Mouse (Mus musculus) hindbrain, embryonic 15.5 days (tissue): ENCODE measurements around the gene Sbno1. TPM values are rescaled to one million over a fixed set of nuclear protein-coding genes. Genes with fewer than 3 reads are reported as not detected.

Experiments
- ATAC-seq: fragments of 200-750 bp; cut with Nextera tagmentation; 2 replicates; pipeline ENCODE4 v1.8.0; 2017; ENCODE audit warnings: low read depth, moderate number of reproducible peaks, moderate TSS enrichment; ENCODE audit not compliant: low FRiP score
- H3K27ac ChIP-seq: fragments of 300-500 bp; sonication (generic); replicated peaks from 2 replicates; pipeline ENCODE4 v1.5.1; 2015; ENCODE audit warnings: mild to moderate bottlenecking, inconsistent platforms
- H3K27me3 ChIP-seq: fragments of 300-500 bp; sonication (generic); 2 replicates; pipeline ENCODE4 v1.6.1; 2015; ENCODE audit warnings: control low read depth, inconsistent platforms
- H3K36me3 ChIP-seq: fragments of 300-500 bp; sonication (generic); 2 replicates; pipeline ENCODE4 v1.6.1; 2015; ENCODE audit warnings: control low read depth, inconsistent platforms
- H3K4me1 ChIP-seq: fragments of 300-500 bp; sonication (generic); replicated peaks from 2 replicates; pipeline ENCODE4 v1.6.1; 2015; ENCODE audit warnings: control low read depth, inconsistent platforms
- H3K4me2 ChIP-seq: fragments of 300-500 bp; sonication (generic); 2 replicates; pipeline ENCODE4 v1.6.1; 2015; ENCODE audit warnings: moderate library complexity, mild to moderate bottlenecking, inconsistent platforms
- H3K4me3 ChIP-seq: fragments of 300-500 bp; sonication (generic); 2 replicates; pipeline ENCODE4 v1.5.1; 2015; ENCODE audit warnings: mild to moderate bottlenecking, inconsistent platforms
- H3K9ac ChIP-seq: fragments of 300-500 bp; sonication (generic); 2 replicates; pipeline ENCODE4 v1.6.1; 2015; ENCODE audit warnings: inconsistent platforms
- H3K9me3 ChIP-seq: fragments of 300-500 bp; sonication (generic); 2 replicates; pipeline ENCODE4 v1.6.1; 2016; ENCODE audit warnings: control low read depth, inconsistent platforms
- WGBS: fragments of 180-500 bp; shearing (Covaris S2); methylation state at CpG from one replicate; pipeline ENCODE4 v1.1.7; 2015; 5-methylcytosine and 5-hydroxymethylcytosine counted together
- polyA plus RNA-seq: library from polyadenylated mRNA; unstranded; fragments of >200 nt; fragmentation: Nextera tagmentation; extraction: Ambion mirVana; gene quantifications from 2 replicates; pipeline ENCODE4 v1.2.1, GENCODE M21; 2015

Gene Sbno1
- polyA plus RNA-seq, 1 experiment from 2014 or later, result 84.9 TPM

DNA sequence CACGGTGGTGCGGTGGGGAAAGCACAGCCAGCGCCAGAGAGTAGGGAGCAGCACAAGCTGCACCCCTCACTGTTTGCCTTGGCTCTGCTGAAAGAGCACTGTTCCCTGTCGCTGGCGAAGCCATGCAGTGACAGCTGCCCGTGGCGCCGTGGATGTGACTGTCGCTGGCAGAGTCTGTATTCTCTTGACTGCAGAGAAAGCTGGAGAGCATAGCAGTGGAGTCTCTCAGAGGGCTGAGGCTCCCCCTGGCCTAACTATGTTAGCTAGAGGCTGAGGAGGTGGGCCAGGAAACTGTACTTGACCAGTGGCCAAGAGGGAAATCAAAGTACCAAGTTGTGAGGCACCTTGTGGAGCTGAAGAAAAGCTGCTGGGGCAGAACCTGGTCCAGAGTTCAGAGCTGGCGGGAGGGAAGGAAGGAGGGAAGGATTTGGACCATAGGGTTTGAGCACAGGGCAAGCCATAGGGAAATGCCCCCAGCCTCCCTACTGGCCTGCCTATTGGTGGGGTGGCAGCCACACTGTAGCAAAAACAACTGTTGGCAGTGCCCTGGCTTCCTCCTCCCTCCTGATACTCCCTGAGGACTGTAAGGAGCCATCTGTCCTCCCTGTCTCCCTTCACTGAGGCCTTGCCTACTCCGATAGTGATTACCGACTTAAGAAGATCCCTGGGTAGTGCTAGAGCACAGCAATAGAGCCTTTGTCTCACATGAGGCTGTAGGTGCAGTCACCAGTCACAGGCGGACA lies 27.7 kb upstream of the Sbno1 start:
- no peak overlapping the region for H3K4me2 ChIP-seq
- H3K36me3 ChIP-seq, result peaks cover 86% of the 10 kb centered on the region
- no peaks in the 10 kb centered on the region for H3K9me3 ChIP-seq
- peaks cover 12% of the 10 kb centered on the region; the same call in 1 of the 2 replicates for H3K4me1 ChIP-seq
- no peaks in the 10 kb centered on the region for H3K27me3 ChIP-seq
- peak overlapping the region; percentile 45 for H3K27ac ChIP-seq
- ATAC-seq, result 0 out of 2 replicates have a peak, but pooled peaks have one; percentile 27
- WGBS, result 67% methylated on average over 13 of the region's 13 CpGs
- H3K9ac ChIP-seq, result no peak overlapping the region
- H3K4me3 ChIP-seq, result no peak overlapping the region

DNA sequence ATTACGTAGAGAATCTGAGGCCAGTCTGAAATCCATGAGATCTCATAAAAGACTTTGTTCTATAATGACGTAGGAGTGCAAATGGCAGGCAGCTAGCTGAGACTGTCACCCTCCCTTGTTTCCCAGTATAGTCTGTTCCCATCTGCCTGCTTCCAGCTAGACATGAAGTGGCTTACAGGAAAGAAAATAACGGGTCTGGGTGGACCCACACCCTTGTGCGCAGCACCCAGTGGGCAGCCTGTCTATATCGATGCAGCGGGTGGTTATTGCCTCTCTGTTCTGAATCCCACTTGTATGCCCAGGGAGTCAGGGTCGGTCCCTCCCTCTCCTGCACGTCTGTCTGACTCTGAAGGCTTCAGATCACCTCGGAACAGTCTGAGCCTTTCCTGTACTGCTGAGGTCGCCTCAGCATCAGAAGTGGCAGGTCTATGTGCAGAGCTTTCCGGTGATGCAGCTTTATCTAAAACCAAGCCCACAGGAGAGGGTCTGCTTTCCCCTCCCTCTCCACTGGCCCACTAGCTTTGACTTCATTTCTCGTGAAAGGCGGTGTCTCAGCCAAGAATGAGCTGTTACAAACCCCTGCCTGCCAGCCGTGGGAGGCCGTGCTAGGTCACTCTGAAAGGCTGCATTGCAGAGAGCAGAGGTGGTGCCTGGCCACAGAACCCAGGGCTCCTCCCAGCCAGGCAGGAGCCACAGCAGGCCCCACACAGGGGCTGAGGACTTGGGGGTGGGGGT lies 26.9 kb upstream of the Sbno1 start:
- Histone ChIP-seq H3K4me1 (peaks cover 17% of the 10 kb centered on the region; the same call in 1 of the 2 replicates), H3K36me3 (peaks cover 86% of the 10 kb centered on the region), H3K27me3 (no peaks in the 10 kb centered on the region), H3K4me3 (no peak overlapping the region), H3K27ac (peak overlapping the region; percentile 45), H3K9me3 (no peaks in the 10 kb centered on the region), H3K4me2 (no peak overlapping the region), H3K9ac (no peak overlapping the region)
- ATAC-seq, result 0 out of 2 replicates have a peak, but pooled peaks have one; percentile 6
- 84% methylated on average over 15 of the region's 15 CpGs for WGBS

DNA sequence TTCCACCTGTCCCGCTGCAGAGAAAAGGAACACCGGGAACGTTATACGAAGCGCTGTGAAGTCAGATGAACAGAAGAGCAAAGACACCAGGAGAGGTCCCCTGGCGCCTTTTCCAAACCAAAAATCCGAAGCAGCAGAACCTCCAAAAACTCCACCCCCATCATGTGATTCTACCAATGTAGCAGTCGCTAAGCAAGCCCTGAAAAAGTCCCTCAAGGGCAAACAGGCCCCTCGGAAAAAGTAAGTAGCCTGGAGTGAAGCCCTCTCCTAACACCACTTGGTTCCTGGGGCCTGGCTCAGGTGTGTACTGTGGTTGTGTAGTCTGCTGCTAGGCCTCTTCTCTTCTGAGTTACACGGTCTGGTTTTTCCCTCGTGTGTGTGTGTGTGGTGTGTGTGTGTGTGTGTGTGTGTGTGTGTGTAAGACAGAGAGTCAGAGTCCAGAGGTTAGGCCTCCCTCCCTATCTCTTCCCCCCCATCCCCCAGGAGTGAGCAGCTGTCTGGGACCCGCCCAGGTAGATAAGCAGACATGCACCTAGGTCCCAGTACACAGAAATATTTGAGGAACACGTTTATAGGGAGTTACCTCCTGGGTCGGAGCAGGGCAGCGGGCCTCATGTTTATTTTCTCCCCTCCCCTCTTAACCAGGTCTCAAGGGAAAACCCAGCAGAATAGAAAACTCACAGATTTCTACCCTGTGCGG lies 25.0 kb upstream of the Sbno1 start:
- 89% methylated on average over 16 of the region's 16 CpGs for WGBS
- Histone ChIP-seq H3K9ac (no peak overlapping the region), H3K4me2 (no peak overlapping the region), H3K27me3 (no peaks in the 10 kb centered on the region), H3K4me3 (no peak overlapping the region), H3K27ac (no peak overlapping the region), H3K4me1 (peaks cover 33% of the 10 kb centered on the region), H3K36me3 (peaks cover 74% of the 10 kb centered on the region), H3K9me3 (no peaks in the 10 kb centered on the region)
- no peak for ATAC-seq

DNA sequence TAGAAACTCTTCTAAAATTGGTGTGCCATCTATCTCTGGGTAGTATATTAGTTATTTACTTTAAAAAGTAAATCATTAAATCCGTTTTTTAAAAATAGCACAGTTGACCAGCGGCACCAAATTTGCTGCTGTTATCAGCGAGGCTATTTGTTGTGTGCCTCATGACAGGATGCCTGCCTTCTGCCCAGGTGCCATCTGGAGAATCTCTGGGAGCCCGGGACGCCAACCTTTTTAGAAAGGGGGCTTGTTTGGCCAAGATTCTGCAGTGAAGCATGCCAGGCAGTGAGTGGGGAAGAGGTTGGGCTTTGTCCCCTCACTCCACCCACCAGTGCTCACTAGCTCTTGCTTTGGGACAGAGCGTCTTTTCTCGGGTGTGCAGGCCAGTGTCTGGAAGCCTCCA lies 24.2 kb upstream of the Sbno1 start:
- no peaks in the 10 kb centered on the region for H3K9me3 ChIP-seq
- H3K27me3 ChIP-seq, result no peaks in the 10 kb centered on the region
- H3K9ac ChIP-seq, result no peak overlapping the region
- H3K4me1 ChIP-seq, result peaks cover 33% of the 10 kb centered on the region
- H3K36me3 ChIP-seq, result peaks cover 69% of the 10 kb centered on the region
- no peak overlapping the region for H3K4me3 ChIP-seq
- no peak overlapping the region for H3K4me2 ChIP-seq
- 81% methylated on average over 7 of the region's 7 CpGs for WGBS
- no peak for ATAC-seq
- no peak overlapping the region for H3K27ac ChIP-seq

DNA sequence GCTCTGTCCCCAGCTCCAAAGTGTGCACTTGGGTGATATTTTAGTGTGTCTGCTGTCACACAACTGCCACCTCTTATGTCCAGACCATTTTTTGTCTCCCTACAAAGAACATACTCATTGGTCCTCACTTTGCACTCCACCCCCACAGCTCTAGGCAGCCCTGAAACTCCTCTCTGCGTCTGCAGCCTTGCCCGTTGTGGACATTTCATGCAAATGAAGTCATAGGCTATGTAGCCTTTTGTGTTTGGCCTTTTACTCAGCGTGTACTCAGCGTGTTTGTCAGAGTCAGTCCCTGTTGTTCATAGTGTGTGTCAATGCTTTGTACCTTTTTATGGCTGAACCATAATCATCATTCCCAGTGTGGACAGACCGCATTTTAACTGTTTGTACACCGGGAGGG lies 23.7 kb upstream of the Sbno1 start:
- no peak overlapping the region for H3K4me2 ChIP-seq
- H3K4me1 ChIP-seq, result peaks cover 39% of the 10 kb centered on the region
- peaks cover 64% of the 10 kb centered on the region for H3K36me3 ChIP-seq
- H3K9me3 ChIP-seq, result no peaks in the 10 kb centered on the region
- ATAC-seq, result no peak
- no peaks in the 10 kb centered on the region for H3K27me3 ChIP-seq
- no peak overlapping the region for H3K4me3 ChIP-seq
- H3K27ac ChIP-seq, result no peak overlapping the region
- 56% methylated on average over 6 of the region's 6 CpGs for WGBS
- H3K9ac ChIP-seq, result no peak overlapping the region

DNA sequence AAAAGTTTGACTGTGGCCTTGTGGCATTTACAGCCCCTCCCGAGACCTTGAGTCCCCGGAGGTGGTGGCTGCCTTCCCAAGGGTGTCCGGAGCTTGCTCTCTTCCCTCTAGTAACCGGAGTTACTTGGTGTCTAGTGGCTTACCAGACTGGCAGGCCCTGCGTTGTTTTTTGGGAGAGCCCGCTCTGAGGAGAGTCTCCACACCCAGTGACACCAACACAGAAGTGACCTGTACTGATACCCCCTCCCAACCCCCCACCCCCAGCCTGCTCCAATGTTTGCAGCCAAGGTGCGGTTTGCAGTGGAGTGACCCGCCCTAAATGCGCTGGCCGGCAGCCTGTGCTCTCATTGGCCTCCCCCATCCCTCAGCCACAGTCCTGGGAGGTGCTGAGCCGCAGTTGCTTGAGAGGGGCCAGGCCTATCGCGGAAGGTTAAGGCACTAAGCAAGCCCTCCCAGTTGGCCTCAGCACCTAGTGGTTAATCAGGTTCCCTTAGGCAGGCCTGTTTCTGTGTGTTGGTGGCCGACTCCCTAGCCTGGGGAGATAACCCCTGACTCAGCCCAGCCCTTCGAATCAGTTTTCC lies 20.6 kb upstream of the Sbno1 start:
- Histone ChIP-seq H3K27me3 (no peaks in the 10 kb centered on the region), H3K4me1 (peaks cover 35% of the 10 kb centered on the region), H3K9me3 (no peaks in the 10 kb centered on the region), H3K9ac (peak overlapping the region; percentile 96), H3K4me2 (peak overlapping the region; percentile 88), H3K27ac (peak overlapping the region; percentile 81), H3K4me3 (peak overlapping the region; percentile 92), H3K36me3 (peaks cover 39% of the 10 kb centered on the region)
- peak; percentile 21; the same call in 1 of the 2 replicates for ATAC-seq
- 4% methylated on average over 15 of the region's 15 CpGs for WGBS

DNA sequence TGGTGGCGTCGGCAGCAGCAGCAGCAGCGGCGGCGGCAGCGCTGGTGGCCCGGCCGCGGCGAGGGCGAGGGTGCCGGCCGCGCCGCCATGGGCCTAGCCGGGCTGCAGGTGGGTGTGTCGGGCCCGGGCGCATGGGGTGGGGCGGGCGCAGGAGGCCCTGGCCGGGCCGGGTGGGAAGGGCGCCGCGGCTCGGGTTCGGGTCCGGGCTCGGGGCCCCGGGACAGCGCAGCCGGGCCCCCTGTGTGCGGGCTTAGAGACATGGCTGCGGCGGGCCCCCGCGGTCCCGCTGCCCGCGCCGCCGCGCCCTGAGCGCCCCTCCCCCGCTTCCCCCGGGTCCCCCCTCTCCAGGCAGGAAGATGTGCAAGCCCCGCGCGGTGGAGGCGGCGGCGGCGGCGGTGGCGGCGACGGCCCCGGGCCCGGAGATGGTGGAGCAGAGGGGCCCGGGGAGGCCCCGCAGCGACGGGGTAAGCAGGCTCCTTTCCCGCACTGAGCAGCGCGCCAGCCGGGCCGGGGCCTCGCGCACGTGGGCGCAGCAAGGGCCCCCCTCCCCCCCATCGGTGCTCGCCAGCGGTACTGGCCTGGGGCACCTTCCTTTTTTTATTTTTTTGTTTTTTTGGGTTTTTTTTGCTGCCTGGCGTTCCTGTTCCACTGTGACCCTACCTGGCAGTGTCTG lies 20.0 kb upstream of the Sbno1 start:
- peak; percentile 57 for ATAC-seq
- Histone ChIP-seq H3K27me3 (no peaks in the 10 kb centered on the region), H3K4me3 (peak overlapping the region; percentile 92), H3K4me2 (peak overlapping the region; percentile 88), H3K4me1 (peaks cover 37% of the 10 kb centered on the region), H3K36me3 (peaks cover 33% of the 10 kb centered on the region), H3K9ac (peak overlapping the region; percentile 96), H3K9me3 (no peaks in the 10 kb centered on the region), H3K27ac (peak overlapping the region; percentile 81)
- WGBS, result 3% methylated on average over 15 of the region's 77 CpGs

DNA sequence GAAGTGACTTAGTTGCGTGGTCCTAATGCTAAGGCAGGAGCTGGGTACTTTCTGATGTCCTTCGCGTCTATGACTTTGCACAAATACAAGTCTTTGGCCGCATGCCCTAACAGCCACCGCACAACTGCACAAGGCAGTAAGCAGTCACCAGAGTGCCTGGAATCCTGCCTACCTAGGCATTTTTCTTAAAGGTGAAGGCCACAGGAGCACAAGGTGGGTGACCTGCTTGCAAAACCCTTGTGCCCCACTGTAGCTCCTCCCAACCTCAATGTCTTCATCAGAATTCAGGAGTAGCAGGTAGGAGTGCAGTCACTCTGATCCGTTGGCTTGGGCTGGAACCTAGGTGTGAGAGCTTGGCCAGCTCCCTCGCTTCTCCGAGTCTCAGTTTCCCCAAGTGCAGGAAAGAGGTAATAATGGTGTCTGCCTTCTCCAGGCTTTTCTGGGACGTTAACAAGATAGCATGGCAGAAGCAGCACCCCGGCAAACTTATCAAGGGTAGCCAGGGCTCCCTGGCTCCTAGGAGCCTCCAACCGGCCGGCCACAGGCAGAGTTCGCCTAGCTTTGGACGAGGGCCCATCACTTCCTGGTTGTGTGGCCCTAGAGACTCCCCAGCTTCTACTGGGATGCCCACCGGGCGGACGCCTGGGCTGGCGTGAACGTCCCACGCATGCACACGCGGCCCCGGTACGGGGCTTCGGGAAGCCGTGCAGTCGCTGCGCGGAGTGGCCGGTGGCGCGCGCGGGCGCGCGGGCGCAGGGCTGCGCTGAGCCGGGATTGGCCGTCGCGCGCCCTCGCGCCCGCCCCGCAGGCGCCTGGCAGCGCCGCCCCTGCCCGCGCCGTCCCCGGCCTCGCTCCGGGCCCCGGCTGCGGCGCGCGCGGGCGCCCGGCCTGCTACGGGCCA lies 19.1 kb upstream of the Sbno1 start:
- peak overlapping the region; percentile 92 for H3K4me3 ChIP-seq
- peak overlapping the region; percentile 96 for H3K9ac ChIP-seq
- H3K27ac ChIP-seq, result peak overlapping the region; percentile 83
- peak; percentile 90 for ATAC-seq
- no peaks in the 10 kb centered on the region for H3K27me3 ChIP-seq
- peaks cover 45% of the 10 kb centered on the region for H3K4me1 ChIP-seq
- no peaks in the 10 kb centered on the region for H3K9me3 ChIP-seq
- peak overlapping the region; percentile 88 for H3K4me2 ChIP-seq
- H3K36me3 ChIP-seq, result peaks cover 25% of the 10 kb centered on the region
- 5% methylated on average over 58 of the region's 66 CpGs for WGBS

DNA sequence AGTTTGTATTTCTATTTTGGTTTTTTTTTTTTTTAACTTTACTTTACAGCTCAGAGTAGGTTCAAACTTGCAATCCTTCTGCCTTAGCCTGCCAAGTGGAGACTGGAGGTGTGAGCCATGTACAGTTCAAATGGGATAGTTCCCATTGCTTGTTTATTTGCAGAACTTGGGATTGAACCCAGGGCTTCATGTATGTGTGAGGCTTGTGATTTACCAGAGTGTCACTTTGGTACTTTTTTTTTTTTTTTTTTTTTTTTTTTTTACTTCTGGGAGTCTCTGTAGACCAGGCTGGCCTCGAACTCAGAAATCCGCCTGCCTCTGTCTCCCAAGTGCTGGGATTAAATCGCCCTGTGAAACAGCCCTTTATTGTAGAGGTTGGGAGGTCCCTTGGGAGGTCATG lies 18.4 kb upstream of the Sbno1 start:
- Histone ChIP-seq H3K9ac (no peak overlapping the region), H3K27ac (no peak overlapping the region), H3K36me3 (peaks cover 21% of the 10 kb centered on the region), H3K27me3 (no peaks in the 10 kb centered on the region), H3K4me3 (peak overlapping the region; percentile 92), H3K4me1 (peaks cover 43% of the 10 kb centered on the region), H3K9me3 (no peaks in the 10 kb centered on the region), H3K4me2 (peak overlapping the region; percentile 88)
- no peak for ATAC-seq
- WGBS, result 73% methylated on average over 3 of the region's 3 CpGs

DNA sequence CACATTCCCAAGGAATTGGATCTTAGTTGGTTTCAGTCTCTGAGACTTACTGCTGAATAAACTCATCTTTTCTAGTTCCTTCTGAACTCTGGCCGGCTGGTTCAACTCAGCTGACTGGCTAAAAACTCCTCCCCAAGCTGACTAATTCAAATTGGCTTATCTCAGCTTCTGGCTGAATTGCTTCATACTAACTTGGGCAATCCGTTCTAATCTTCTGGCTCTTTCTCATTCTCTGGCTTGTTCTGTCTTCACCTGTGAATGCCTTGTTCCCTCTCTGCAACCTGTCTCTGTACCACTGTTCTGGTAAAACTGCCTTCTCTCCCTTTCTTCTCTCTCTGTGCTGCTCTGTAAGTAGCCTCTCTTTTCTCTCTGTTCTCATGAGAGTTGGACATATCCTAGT lies 16.8 kb upstream of the Sbno1 start:
- no peak overlapping the region for H3K4me2 ChIP-seq
- WGBS, result 88% methylated on average over 2 of the region's 2 CpGs
- ATAC-seq, result no peak
- no peak overlapping the region for H3K4me3 ChIP-seq
- peaks cover 6% of the 10 kb centered on the region for H3K36me3 ChIP-seq
- no peaks in the 10 kb centered on the region for H3K27me3 ChIP-seq
- H3K4me1 ChIP-seq, result peaks cover 36% of the 10 kb centered on the region
- H3K9me3 ChIP-seq, result no peaks in the 10 kb centered on the region
- H3K27ac ChIP-seq, result no peak overlapping the region
- H3K9ac ChIP-seq, result no peak overlapping the region
